Mouse (Mus musculus) heart, adult 2 months (tissue): ENCODE data around the gene Stpg4.

Source experiments
- CTCF ChIP-seq: fragments of 200-600 bp; IDR thresholded peaks from 2 replicates; pipeline ENCODE4 v1.8.1; 2022; ENCODE audit warnings: antibody characterized with exemption, mild to moderate bottlenecking, moderate library complexity
- EP300 ChIP-seq: fragments of 200-500 bp; IDR thresholded peaks from 2 replicates; pipeline ENCODE4 v1.6.1; 2011; ENCODE audit warnings: low read depth, low read length, control low read depth; ENCODE audit not compliant: insufficient read depth
- POLR2A ChIP-seq: fragments of 200-500 bp; IDR thresholded peaks from 2 replicates; pipeline ENCODE4 v1.6.1; 2011; ENCODE audit warnings: mild to moderate bottlenecking, low read depth, low read length, control low read depth; ENCODE audit not compliant: insufficient read depth

GRCm38 (mm10) chr17:87402444-87402843 lies 25.1 kb downstream of the Stpg4 start:
- TF ChIP-seq CTCF (no peak), POLR2A (no peak), EP300 (no peak)
